Mouse (Mus musculus) kidney, postnatal 4 days (tissue): ENCODE measurements around the gene Cat.
A peak's percentile ranks its signal among the peaks of the same experiment; 100 is the strongest.

Experiments
- DNase-seq, 2 experiments: peaks; one replicate each; pipeline ENCODE4 v3.0.0; 2021; ENCODE audit warnings: mixed read lengths in 2 of 2

Cat gene

DNA sequence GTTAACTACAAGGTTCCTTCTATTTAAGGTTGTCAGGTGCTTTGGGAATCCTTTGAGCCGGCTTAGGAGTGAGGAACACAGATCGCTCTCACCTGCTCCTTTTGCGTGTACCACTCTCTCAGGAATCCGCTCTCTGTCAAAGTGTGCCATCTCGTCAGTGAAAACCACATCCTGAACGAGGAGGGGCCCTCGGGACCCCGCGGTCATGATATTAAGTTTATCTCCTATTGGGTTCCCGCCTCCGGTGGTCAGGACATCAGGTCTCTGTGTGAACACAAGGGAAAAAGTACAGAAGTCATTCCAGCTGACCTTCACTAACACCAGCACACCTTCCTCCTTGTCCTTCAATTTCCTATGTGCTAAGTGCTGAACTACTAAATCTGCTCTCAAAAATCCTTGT, 8.3 kb downstream of the Cat start:
- no peak for DNase-seq

DNA sequence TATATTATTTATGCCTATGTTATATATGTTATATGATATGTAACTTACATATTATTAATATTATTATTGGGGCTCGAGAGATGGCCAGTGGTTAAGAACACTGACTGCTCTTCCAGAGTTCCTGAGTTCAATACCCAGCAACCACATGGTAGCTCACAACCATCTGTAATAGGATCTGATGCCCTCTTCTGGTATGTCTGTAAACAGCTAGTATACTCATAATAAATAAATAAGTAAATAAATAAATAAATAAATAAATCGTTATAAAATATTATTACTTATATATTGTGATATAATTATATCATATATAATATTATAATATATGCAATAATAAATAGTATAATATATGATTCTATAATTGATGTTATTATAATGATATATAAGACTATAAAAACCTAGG, 8.8 kb downstream of the Cat start:
- no peak for DNase-seq

DNA sequence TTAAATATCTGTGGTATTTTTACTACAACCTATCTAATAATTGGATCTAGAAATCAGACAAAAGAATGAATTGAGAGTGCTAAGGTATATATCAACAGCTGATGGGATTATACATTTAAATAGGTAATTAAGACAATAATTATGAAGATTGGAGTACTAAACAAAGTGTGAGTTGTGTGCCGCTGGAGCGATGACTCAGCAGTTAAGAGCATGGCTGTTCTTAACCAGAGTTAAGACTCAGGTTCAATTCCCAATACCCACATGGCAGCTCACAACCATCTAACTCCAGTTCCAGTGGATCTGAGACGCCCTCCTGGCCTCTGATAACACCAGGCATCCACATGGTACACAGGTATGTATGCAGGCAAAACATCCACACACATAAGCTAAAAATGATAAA, 11.6 kb downstream of the Cat start:
- DNase-seq, result no peak

DNA sequence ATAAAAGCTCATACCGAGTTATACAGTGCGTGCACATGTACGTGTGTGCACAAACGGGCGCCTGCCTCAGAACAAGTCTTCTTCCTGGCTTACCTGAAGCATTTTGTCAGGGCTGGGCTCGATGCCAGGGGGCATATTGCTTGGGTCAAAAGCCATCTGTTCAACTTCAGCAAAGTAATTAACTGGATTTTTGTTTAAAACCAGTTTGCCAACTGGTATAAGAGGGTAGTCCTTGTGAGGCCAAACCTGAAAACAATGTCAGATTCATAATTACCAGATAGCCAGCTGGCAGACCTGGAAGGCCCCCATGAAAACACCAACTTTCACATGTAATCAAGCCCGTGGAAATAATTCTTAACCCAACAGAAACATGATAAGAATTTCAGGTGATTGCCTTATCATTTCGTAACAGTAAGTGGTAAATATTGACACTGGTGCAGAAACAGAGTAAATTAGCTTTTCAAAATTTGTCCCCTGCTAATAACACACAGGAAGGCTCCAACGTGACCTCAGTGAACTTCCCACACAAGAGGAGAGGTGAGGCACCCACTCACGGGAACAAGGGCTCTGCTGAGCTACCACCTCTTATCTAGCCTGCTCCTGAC, 17.9 kb downstream of the Cat start:
- peak in 1 of 2 experiments; percentile 26 for DNase-seq

DNA sequence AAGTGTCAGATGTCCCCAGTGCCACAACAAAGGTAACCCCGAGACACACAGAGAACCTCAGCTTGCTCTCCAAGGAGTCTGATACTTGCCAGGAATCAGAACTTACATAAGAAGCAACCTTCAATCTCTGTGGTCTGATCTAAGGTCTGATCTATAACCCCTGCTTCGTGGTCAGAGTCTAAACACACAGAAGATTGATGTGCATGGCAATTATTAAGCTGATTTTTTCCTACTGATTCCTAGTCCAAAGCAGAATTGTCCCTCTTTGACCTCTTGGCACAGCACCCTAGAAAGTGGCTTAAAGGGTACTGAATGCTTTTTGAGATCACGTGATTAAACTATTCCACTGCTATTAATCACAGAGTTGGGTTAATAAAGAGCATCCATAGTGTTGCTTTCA, 18.7 kb downstream of the Cat start:
- DNase-seq, result no peak

DNA sequence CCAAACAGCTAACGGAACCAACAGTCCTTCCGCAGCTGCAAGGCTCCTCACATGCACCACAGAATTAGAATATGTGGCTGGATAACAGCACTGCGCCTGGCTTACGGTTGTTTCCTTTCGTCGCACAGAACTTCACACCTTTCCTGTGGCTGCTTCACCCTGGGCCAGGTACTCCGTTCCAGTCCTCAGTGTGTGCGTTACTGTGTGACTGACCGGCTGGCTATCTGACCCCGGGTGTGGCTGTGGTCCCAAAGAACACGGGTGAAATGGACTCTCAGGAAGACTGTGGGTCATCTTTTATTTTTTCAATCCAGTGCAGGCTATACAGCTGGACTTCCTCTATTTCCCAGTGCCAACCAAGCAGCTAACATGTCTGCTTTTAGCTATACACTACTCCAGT, 19.5 kb downstream of the Cat start:
- no peak for DNase-seq

DNA sequence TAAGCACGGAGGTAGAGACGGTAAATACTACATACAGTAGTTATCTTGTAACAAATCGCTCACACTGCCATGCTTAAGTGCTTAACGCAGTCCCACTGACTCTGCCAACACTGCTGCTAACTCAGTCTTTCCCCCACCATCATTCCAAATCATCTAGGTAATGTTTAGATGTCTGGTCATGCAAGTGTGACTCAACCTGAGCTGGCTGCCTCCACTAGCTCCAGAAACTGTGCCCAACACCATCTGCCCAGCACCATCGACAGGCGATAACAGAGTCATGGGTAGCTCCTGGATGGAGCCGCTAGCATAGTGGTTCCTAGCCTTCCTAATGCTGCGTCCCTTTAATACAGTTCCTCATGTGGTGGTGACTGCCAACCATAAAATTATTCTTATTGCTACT, 20.4 kb downstream of the Cat start:
- no peak for DNase-seq

DNA sequence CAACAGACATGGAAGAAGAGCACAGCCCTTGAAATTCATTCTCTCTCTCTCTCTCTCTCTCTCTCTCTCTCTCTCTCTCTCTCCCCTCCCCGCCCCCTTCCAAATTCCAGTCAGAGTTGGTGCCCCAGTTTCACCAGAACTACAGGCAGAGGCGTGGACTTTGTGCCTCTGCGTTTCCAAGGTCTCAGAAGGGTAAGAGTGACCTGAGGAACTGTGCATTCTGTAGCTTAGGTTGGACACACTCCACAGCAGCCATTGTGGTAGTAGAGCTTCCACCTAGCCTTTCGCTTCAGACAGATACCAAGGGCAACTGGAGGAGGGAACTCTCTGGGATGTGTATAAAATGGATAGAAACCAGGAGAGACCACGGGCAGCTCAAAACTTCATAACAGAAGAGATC, 22.2 kb downstream of the Cat start:
- no peak for DNase-seq

DNA sequence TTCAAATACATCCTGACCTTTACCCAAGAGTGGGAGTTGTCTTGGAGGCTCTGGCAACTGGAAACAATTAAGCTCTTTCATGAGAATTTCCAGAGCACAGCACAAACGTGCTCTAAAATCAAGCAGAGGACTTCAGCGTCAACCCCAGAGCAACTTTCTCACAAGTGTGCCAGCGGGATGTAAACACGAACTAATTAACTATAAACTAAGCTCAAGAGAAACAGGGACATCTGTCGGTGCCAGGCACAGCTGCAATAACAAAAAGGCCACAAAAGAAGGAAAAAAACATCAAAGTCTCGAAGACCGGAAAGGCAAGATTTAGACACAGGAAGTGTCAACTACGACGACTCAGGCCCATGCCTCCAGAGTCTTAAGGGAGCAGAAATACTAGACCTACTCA, 23.2 kb downstream of the Cat start:
- peak in 1 of 2 experiments; percentile 19 for DNase-seq

DNA sequence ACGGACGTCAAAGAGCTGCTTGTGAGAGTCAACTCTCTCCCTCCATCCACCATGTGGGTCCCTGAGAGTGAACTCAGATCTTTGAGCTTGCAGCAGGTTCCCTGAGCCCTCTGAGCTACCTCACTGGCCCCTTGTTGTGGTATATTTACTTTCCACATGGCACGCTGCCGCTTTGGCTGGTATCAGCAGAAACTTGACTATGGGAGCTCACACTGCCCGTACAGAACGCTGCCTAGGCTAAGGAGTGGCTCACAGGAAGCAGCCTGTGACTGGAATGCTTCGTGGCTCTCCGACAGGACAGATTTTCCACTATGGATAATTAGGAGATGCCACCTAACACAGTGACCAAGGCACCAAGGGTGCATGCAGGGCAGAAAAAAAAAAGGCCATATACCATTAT, 23.8 kb downstream of the Cat start:
- peak; percentile 22 to 24 for DNase-seq

DNA sequence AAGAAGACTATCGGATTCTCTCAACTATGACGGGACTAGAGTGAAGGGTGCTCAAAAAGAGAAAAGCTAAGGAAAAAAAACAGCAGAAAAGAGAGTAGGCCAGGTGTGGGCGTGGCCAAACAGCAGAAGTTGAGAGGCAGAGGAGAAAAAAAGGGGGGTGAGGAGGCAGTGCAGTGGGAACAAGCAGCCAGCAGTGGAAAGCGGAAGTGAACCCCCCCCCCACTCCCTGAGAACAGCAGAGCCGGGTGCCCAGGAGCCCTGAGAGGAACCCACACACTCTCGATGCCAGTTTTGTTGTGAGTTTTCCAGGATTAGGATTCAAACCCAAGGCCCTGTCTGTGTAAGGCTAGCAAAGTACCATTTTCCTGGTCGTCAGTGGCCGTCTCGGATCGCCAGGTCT, 25.9 kb downstream of the Cat start:
- DNase-seq, result no peak

DNA sequence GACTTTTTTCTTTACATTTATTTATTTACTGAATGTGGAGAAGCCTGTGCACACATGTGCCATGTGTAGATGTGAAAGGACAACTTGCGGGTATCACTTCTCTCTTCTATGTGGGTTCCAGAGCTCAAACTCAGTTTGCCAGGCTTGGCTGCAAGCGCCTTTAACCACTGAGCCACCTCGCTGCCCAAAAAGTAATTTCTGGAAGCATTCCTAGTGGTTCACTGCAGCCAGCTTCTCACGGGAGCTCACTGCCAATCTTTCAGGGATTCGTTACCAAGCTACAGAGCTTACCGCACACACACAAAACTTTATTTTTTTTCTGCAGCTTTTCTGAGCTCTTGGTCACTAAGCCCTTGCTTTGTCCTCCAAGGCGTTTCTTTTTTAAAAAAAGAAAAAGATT, 27.3 kb downstream of the Cat start:
- DNase-seq, result no peak

DNA sequence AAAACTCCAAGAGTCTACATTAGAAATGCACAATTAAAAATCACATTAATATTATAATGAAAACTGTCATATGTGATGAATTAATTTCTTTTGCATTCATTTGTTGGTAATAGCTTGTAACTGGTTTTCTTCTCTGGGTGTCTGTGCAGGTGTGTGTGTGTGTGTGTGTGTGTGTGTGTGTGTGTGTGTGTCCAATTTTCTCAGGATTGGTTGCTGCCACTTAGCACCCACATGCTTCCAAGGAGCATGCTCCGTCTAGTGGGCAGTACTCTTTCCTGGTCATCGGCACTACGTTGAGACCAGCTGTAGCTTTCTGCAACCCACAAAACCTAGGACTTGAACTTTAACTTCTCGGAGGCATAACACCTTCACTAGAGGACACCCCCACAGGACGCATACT, 27.9 kb downstream of the Cat start:
- no peak for DNase-seq

DNA sequence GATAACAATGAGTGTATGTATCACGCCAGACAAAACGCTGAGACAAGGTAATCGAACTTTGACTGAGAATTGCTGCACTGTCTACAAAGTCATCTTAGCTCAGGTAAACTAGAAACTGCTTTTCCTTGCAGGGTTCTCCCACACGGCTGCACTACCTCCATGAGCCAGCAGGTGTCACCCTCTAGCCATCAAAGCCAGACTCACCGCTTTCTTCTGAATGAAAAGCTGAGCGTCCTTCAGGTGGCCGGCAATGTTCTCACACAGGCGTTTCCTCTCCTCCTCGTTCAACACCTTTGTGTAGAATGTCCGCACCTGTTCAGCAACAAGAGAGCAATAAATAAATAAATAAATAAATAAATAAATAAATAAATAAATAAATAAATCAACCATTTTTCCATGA, 28.3 kb downstream of the Cat start:
- peak; percentile 90 to 91 for DNase-seq

DNA sequence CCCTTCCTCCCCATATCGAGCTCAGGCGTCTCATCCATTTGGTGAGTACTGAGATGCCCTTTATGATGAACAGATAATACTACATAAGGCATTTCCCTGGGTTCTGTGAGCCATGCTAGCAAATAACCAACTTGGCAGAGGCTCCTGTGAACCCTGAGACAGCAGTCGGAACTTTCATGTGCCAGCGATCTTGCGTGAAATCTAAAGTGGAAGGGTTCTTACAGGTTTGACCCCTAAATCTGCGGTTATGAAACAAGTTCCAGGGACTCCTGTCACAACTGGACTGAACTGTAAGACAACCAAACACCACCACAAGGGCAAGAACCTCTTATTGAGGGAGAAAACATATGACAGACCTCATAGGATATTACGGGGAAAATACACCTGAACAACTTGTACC, 29.2 kb downstream of the Cat start:
- no peak for DNase-seq

DNA sequence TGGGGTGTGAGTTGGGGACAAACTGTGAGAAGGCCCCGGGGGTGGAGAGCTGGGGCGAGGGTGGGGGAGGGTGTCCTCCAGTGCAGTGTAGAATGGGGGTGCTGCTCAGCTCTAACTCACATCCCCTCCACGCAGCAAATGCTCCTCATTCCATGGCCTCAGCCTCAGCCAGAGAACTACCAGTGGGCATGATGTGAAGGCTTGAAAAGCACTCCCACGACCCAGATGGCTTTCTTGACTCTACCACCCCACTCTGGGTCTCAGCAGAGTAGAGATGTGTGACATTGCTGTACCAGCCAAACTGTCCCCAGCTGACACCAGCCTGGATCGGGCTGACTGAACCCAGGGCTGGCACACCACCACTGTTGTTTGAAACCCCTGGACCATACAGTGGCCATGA, 32.4 kb downstream of the Cat start:
- DNase-seq, result no peak

DNA sequence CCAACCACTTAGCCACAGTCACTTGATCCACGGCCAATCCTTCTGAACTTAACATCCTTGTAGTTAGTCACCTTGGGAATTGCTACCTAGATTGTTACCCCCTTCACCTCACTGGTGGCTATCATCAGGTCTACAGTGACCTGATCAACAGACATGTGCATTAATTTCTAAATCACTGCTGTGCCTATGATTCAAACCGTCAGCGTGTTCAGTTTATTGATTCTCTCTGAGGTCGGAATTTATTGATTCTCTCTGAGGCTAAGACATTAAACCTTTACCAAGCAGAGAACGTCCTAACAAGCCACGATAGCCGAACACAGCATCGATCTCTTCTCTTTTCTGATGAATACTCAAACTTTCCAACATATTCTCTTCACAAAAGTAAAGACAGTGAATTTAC, 34.7 kb downstream of the Cat start:
- no peak for DNase-seq

DNA sequence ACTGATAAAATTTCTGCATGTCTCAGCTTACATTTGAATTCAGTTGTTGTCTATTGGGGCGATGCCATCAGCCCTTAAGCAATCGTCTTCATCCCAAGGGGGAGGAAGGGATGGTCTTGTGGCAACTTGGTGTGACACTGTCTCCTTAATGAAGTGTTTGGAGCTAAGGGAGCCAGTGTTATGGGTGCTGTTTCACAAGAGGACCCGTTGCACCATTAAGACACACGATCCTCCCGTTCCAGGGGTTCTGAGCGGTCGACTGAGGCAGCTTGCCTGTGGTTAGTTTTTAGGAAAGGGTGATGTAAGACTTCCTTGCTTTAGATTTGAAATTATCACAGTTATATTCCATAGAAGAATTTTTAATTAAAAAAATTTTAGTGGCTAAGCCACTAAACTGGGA, 35.1 kb downstream of the Cat start:
- no peak for DNase-seq

DNA sequence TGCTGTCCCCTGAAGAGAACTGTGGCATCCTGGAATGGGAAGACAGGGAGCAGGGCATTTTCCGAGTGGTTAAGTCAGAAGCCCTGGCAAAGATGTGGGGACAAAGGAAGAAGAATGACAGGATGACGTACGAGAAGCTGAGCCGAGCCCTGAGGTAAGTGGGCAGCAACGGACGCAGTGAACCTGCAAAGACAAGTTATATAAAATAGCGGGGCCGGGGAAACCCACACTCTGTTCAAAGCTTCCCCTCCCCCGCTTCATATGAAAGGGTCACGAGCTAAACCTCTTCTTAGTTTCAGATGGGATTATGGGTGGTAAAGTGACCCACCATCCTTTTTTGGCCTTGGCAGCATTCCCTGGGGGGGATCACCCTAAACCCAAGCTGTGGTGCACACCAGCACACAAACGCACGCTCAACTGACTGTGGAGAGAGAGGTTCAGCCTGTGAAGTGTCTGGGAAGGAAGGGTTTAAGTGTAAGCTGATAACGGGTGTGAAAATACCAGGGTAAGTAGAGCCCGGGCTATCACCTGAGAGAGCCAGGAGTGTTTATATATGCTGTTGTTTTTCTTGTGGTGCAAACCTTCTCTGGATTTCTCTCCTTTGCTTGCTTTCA, 35.9 kb downstream of the Cat start:
- no peak for DNase-seq

DNA sequence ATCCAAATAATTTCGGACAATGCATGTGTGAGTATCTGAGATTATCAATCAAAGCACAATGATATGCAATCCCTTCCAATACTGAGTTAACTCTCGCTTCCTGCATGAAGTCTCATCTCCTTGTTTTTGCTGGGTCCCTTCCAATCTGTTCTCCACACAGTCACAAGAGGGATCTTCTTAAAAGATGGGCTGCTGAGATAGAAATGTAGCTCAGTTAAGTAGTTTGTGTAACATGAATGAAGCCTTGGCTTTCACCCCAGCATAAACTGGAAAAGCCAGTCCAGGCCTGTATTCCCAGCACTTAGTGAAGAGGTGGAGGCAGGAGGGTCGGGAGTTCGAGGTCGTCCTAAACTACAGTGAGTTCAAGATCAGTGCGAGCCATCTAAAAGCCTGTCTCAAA, 38.6 kb downstream of the Cat start:
- no peak for DNase-seq

DNA sequence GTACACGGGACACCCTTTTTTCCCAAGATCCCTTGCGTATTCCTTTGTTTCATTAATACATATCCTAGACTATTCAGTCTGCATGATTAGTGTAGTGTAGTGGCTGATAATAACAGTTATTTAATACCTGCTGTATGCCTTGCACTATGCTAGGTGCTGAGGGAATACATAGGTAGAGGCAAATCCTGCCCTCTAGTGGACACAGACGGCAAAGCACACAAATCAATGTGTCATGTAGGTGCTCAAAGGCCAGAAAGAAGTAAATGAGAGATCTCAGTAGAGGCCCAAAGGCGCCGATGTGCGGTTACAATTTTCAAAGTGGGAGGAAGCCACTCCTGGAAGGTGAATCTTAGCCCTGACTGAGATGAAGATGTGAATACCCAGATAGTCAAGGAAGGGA, 39.2 kb downstream of the Cat start:
- DNase-seq, result peak; percentile 72 to 73

DNA sequence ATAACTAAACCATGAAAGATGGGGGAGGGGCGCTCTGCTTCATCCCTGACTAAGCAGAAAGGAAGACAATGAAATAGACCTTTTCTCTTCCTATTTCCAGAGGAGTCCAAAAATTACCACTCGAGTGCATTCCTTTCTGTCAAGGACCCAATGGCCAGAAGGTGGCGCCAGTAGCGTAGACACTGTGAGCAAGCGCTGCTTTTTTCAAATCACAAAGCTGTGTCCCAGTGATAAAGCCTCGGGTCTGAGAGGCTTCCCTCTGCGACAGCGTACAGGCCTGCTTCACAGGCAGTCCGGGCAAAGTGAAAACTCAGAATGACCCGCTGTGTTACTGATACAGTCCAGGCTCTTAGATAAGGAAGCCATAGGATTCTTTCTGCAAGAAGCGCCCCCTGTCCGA, 45.2 kb downstream of the Cat start:
- peak; percentile 93 to 94 for DNase-seq

DNA sequence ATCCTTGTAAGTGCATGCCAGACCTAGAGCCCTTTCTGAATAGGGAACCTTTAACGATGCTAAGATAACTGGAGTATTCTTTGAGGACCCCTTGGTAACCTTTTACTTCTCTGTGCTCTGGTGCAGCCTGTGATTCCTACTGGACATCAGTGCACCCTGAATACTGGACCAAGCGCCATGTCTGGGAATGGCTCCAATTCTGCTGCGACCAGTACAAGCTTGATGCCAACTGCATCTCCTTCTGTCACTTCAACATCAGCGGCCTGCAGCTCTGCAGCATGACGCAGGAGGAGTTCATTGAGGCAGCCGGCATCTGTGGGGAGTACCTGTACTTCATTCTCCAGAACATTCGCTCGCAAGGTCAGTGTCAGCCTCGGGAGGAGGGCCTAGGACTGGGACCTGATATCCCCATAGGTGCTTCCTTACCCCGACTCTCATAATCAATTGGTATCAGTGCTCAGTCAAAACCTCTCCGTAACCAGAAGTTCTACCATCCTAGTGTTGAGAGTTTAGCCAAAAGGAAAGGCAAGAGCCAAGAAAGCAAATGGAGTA, 45.8 kb downstream of the Cat start:
- DNase-seq, result no peak

DNA sequence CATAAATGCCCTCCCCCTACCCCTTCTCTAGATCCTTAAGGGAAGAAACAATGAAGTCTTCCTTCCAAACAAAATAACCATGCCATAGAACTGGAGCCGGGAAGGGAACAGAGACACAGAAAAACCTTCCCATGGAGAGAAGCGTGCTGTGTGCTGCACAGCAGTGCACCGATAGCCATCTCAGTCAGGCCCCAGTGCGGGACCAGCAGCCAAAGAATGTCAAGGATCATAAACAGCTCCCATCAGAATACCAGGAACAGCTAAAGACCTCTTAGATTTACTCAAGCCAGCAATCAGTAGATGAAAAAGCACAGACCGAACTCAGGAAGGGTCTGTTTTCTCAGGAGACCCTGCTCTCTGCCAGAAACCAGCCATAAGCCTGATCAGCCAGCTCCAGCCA, 48.4 kb downstream of the Cat start:
- DNase-seq, result peak; percentile 34 to 59

DNA sequence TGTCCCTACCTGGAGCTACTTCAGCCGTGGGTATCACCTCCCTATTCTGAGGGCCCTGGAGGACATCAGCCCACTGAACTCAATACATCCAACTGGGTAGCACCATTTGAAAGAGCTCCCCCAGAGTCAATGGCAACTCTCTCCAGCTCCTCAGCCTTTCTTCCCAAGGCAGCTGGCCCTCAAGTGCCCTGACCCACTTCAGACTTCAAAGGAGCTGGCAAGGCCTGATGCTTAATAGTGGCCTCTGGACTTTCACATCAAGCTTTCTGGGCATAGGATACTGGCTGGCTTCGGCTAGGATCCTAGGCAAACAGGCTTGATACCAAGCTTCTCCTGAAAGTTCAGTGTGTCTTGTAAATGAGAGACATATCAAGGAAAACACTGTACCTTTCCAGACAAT, 49.9 kb downstream of the Cat start:
- DNase-seq, result no peak
